Mouse (Mus musculus): ENCODE data around the gene Psd4. TPM values are rescaled to one million over a fixed set of nuclear protein-coding genes. Genes with fewer than 3 reads are reported as not detected.

Gene Psd4
- total RNA-seq (2023) = 100 to 1,000 TPM; 129 to 130 TPM

DNA sequence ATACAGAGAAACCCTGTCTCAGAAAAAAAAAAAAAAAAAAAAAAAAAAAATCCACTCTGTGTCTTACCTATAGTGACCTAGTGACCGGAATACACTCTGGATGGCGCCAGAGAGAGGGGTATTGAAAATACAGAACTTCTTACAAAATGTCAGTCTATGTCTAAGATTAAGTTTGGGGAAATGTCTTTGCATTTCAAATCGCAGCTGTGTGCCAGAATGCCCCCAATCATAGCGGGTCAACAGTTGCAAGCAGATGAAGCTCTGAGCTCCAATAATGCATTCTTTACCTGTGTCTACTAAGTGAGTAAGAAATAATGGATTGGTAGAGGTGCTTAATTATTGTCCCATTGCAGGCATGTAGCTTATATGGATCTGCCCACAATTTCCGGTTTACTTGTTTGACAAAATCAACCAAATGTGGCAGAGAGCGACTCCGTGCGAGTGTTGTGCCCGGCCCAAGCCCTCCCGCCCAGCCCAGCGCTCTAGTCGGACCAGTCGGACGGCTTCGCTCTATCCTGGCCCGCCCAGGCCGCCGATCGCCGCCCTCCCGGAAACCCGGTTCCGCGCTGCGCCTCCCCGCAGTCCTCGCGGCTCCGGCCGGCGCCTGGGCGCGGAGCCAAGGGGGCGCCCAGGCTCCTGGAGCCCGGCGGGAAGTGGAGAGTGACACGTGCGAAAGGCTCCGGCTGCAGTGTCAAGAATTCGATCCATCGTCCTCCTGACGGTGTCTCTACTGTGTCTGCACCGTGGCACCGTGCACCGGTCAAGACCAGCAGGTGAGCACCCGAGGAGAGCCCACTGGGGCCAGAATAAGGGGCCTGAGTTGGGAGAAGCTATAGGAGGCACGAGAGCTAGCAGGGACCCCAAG is at the start of gene Psd4:
Gene Psd4, plus strand, starts transcription at position 551 of the 865 bp plus-strand sequence.

DNA sequence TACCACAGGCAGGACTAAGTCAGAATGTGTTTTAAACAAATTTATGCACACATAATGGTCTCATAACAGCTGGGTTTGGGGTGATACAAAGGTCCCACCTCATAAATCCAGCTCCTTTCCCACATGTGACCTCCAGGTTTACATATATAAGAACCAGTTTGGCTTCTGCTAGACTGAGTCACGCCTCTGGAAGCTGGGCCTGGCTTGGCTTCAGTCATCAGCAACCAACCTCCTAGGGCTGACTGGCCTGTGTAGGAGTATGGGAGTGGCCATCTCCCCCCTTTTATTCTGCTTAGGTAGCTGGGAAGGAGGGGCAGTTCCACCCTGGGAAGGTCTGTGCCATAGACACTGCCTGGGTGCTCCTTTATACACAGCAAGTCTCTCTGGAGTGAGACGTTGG is 30.8 kb upstream of the Psd4 start, which contains the start of gene Il1rn:
Gene Il1rn, plus strand, starts transcription at position 309 of the 400 bp plus-strand sequence.

Other genes starting within 250 kb of the Psd4 start
- gene Il1f8, start 214.4 kb upstream of the Psd4 start, total RNA-seq (2023) = not detected
- 100 to 1,000 TPM; 143 to 165 TPM for gene Il1f9, start 181.1 kb upstream of the Psd4 start, total RNA-seq (2023)
- gene Il1f6, start 152.2 kb upstream of the Psd4 start, total RNA-seq (2023) = not detected
- gene Il1f5, start 90.6 kb upstream of the Psd4 start, total RNA-seq (2023) = not detected
- gene Il1f10, start 76.4 kb upstream of the Psd4 start, total RNA-seq (2023) = not detected
- gene Il1rn, start 30.7 kb upstream of the Psd4 start, total RNA-seq (2023) = 100 to 1,000 TPM in 1 of 2 experiments, 10 to 100 TPM in 1; 96.3 to 104 TPM
- gene Pax8, start 108.0 kb downstream of the Psd4 start, total RNA-seq (2023) = 1 to 10 TPM; 3.2 to 5.0 TPM